Mouse (Mus musculus) brain, embryonic 18.5 days (tissue): Measurements from ENCODE around the gene Ndc1.
"Not testable (repeated sequence)": the region's sequence is repeated elsewhere in the genome, so short reads cannot be mapped to it uniquely, and the experiment has no call there.

Experiments used
- DNase-seq: peaks from one replicate; pipeline ENCODE4 v3.0.0-alpha.2; 2012; ENCODE audit warnings: low read depth, low spot score

The Ndc1 gene

DNA sequence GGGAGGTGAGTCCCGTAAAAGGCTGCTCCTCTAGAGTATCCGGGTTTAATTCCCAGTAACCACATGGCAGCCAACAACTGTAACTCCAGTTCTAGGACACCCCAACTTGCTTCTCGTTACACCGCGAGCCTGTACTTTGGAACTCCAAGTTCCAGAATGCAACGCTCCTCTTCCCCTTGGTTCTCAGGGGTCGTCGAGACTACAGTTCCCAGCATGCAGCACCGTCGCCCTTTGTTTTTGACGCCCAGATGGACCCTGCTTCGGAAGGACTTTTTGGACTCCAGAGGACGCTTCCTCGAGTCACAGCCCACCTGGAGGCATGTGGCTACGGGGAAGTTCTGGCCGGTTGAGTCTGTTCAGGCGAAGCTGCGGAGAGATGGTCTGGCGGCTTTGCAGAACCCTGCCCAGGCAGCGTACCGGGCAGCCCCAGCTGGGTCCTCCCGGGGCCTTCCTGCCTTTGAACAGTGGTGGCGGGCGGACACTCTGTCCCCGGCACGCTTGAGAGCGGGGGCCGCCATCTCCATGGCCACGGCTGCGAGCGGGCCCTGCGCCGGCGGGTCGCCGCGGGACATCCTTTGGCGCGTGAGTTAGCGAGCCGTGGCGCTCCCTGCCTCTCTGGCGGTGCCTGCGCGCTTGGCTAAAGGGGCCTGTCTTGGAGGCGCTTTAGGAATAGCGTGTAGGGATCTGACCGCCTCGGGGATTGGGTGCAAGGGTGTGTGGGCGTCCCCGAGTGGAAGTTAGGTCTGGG lies at the start of gene Ndc1:
Gene Ndc1 (plus strand): TSS at position 218 of the 748 bp plus-strand sequence.
- DNase-seq, result peak; percentile 84

DNA sequence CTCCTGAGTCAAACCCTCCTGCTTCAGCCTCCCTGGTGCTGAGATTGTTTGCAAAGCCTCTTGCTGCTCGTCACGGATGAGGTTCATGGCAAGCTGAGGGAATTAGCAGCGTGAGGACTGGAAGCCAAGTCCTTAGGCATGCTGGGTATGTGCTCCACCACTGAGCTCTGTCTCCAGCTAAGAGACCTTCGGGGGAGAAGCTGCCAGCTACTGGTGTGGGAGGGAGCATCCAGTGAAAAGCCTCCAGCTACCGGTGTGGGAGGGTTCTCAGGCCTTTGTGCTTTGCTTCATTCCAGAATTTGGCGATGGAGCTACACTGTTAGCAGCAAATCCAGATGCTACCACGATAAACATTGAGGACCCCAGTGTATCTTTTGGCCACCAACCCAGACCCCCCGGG lies 48.9 kb upstream of the Ndc1 start:
- DNase-seq, result no peak

GRCm38 (mm10) chr4:107321041-107321440 lies 46.5 kb upstream of the Ndc1 start:
- no peak for DNase-seq

- no peak for DNase-seq
Observed at GRCm38 (mm10) chr4:107323113-107323512, 44.5 kb upstream of the Ndc1 start.

GRCm38 (mm10) chr4:107328530-107328929 lies 39.1 kb upstream of the Ndc1 start:
- no peak for DNase-seq

- no peak for DNase-seq
Observed at GRCm38 (mm10) chr4:107333514-107333913, 34.1 kb upstream of the Ndc1 start.

DNA sequence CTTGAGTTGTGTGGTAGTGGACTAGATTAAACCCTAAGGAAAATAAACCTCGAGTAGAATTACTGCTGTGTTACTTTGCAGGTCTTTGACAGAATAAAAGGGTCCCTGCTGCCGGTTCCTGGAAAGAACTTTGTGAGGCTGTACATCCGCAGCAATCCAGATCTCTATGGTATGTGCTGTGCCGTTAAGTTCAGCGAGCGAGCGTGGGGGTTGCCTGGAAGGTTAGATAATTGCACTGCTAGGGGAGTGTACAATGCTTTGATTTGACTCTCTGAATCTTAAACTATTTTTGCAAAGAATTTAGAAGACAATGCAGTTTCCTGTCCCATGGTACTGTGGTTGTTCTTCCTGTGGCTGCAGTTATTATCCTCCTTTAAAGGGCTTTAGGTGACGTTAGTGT lies 31.2 kb upstream of the Ndc1 start:
- DNase-seq, result no peak

DNA sequence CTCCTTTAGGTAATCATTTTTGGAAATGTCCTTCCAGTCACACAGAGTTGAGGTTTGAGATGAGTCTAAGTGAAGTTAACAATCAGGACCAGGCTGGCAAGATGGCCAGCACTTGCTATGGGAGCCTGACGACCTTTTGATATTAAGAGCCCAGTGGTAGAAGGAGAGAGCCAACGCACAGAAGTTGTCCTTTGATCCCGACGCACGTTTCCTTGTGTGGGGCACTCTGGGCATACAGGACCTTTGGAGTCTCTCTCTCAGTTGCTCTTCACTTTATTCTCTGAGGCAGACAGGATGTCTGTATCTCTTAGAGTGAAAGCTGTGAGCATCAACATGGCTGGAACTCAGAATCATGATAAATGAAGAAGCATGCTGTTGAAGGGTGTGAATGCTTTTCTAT lies 30.1 kb upstream of the Ndc1 start:
- DNase-seq, result no peak

DNA sequence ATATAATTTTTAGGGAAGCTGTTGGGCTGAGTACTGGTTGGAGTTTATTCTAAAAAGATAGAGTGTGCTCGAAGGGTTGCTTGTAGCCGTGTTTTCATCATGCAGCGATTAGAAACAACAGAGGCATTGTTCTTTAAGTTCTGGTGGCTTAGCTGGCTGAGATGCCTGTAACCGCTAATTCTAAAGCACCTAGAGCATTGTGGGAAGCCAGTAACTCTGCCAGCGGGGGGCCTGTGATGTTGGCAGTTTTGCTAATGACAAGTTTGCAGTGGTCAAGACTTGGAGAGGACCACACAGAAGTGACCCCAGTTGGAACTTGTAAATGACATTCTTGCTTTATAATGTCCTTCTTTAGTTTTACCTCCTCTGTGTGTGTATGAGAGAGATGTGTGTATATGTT lies 26.2 kb upstream of the Ndc1 start:
- no peak for DNase-seq

GRCm38 (mm10) chr4:107344612-107345011 lies 23.0 kb upstream of the Ndc1 start:
- no peak for DNase-seq

DNA sequence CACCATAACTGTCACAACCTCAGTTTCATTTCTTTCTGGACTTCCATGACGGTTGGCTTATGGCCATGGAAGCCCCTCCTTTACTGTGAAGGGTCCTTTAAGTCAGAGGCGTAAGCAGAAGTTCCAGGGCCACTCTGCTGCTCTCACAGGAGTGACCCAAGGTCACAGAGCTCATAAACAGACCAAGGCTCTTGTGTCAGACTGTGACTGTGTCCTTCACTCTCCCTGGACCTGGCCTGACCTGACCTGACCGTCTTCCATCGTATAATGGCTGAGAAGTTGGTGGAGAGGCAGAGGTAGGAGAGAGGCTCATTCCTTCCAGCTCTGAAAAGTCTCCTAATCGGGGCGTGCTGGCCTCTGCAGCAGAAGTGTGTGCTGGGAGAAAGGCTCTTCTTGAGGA lies 20.4 kb upstream of the Ndc1 start:
- no peak for DNase-seq

GRCm38 (mm10) chr4:107348529-107349310 lies 18.9 kb upstream of the Ndc1 start:
- DNase-seq, result no peak

GRCm38 (mm10) chr4:107349311-107350008 lies 18.1 kb upstream of the Ndc1 start:
- peak; percentile 20 for DNase-seq

DNA sequence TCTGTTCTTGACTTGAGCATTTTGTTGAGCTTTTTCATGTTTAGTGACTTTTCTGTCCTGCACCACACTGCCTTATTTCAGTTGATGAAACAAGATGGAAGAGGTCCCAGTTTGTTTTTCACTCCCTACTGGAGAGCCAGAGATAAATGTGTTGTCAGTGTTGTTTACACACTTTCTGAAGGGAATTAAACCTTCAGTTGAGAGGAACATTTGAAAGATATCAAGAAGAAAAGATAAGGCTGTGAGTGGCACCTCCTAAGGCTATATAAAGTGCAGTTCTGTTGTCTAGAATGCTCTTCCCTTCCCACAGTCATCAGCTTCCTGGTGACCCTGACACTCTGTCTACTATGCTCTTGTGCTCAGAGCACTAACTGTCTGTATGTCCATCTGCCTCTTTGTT lies 16.2 kb upstream of the Ndc1 start:
- DNase-seq, result no peak

DNA sequence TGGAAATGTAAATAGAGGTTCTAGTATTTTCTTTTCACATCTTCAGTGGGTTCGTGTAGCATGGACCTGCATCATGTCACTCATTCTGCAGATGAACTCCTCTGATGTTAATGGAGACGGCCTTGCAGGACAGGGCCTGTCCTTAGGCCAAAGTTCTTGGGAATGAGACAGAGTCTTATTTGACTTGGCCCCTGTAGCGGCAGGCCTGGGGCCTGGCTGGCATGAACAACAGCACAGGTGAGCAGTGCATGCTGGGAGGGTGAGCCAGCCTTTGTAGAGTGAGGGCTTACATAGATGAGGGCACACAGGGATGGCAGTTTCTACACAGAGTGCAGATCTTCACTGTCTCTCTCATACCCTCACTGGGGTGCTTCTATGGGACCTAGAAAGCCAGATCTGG lies 14.0 kb upstream of the Ndc1 start:
- no peak for DNase-seq

DNA sequence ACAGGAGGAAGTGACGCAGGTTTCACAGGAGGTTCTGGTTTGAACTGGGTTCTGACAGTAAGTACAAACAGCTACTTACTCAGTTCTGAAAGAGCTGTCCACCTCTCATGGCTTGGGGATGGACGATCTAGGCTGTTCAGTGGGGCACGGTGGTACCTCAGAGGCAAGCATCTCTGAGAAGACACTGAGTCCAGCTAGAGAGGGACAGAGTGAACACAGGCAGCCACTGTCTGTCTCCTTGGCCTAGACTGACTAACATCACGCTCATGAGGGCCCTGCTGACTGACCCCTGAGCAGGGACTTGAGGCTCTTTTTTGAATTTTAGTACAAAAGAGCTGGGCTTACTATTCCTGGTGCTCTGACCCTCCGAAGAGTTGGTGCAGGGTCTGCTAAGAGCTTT lies 13.5 kb upstream of the Ndc1 start:
- DNase-seq, result no peak

DNA sequence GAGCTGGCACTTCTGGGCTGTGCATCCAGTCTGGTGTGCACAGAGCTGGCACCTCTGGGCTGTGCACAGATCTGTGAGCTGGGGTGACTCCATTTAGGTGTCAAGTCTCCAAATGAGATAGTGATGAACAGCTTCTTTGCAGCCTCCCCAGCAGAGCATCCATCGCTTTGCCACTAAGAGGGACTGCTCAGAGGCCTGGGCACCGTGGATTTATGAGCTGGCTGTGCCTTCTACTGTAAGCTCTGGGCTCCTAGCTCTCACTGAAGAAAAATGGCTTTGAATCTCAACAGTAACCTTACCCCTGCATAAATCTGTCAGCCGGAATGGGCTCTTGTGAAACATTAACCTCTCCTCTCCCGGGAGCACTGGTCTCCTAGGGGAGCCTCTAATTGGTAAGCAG lies 13.0 kb upstream of the Ndc1 start:
- DNase-seq, result no peak

DNA sequence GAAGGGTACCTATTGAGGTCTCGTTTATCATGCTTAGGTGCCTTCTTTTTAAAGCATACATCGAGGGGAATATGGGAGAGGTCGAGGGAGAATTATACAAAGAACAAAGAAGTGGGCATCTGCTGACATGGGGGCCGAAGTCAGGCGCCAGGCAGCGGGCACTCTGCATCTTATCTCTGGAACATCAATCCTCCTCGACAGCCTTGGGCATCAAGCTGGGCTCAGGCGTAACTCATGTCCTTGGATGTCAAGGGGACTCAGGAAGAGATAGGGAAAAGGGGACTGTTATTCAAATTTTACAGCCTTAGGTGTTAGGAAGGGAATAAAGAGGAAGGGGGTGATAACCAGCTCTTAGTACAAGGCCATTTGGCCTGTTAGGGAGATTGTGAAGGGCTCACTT lies 10.4 kb upstream of the Ndc1 start:
- not testable (repeated sequence) for DNase-seq

GRCm38 (mm10) chr4:107358460-107358859 lies 9.1 kb upstream of the Ndc1 start:
- no peak for DNase-seq

DNA sequence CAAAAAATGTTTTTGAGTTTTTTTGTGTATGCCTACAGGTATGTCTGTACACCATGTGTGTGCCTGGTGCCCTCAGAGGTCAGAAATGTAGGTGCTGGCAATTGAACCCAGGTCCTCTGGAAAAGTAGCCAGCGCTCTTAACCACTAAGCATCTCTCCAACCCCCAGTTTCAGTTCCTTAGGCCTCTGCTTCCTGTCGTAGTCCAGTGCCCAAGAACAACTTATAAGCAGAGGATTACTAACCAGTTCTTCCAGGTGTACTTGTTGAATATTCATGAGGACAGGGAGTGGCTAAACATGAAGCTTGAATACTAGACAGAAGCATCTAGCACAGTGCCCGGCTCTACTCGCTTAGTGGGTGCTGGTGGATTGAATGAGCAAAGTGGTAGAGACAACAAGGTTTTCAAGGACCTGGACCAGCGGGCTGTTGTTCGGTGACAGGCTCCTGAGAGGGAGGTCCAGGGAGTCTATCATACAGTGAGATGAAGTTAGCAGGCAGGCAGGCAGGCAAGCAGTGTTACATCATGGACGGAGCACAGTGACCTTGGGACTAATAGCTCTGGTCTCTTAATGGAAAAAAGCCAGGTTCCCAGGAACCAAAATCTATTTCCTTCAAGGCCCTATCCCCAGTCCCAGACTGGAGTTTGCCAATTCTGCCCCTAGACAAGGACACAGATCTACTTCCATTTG lies 7.0 kb upstream of the Ndc1 start:
- no peak for DNase-seq

DNA sequence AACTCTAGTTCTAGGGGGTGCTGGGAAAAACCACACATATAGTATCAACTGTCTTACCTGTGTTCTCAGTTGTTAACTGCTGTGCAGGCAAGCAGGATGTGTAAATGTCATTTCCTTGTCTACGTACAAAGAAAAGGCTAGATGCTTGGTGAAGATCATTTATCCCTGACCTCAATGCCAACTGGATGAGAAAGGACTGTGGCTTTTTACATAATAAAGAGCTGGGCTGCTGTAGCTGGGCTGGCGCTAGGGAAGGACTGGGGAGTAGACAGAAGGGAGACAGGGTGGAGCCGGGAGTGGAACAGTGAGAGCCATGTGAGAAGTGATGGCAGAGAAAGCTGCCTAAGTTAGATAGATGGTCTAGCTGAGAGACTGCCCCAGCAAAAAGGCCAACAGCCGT lies 4.8 kb upstream of the Ndc1 start:
- no peak for DNase-seq

DNA sequence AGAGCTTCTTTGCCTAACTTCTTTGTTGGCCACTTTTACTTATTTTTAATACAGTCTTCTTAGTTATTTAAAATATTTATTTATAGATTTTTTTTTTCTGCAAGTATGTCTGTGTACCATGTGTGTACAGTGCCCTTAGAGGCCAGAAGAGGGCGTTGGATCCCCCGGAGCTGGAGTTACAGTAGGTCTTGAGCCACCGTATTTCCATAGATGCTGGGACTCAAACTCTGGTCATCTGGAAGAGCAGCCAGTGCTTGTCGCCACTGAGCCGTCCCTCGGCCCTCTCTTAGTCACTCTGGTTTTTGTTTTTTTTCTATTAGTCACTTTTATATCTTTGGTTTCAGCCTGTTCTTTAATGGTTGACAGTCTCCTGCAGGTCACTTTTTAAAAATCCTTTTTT lies 4.0 kb upstream of the Ndc1 start:
- no peak for DNase-seq
